Mouse (Mus musculus) forebrain, embryonic 13.5 days (tissue): Measurements from ENCODE around the gene Ttl. TPM values are rescaled to one million over a fixed set of nuclear protein-coding genes. Genes with fewer than 3 reads are reported as not detected.
A peak's percentile ranks its signal among the peaks of the same experiment; 100 is the strongest.

Experiments
- ATAC-seq: fragments of 200-750 bp; cut with Nextera tagmentation; 2 replicates; pipeline ENCODE4 v1.8.0; 2017
- H3K27ac ChIP-seq: fragments of 300-500 bp; sonication (generic); 2 replicates; pipeline ENCODE4 v1.5.1; 2015; ENCODE audit warnings: inconsistent platforms, mild to moderate bottlenecking, moderate library complexity
- H3K27me3 ChIP-seq: fragments of 300-500 bp; sonication (generic); 2 replicates; pipeline ENCODE4 v1.6.1; 2015; ENCODE audit warnings: mild to moderate bottlenecking, inconsistent platforms
- H3K36me3 ChIP-seq: fragments of 300-500 bp; sonication (generic); 2 replicates; pipeline ENCODE4 v1.6.1; 2015; ENCODE audit warnings: mild to moderate bottlenecking, inconsistent platforms; ENCODE audit not compliant: poor library complexity, severe bottlenecking
- H3K4me1 ChIP-seq: fragments of 300-500 bp; sonication (generic); 2 replicates; pipeline ENCODE4 v1.6.1; 2015; ENCODE audit warnings: inconsistent platforms
- H3K4me2 ChIP-seq: fragments of 300-500 bp; sonication (generic); 2 replicates; pipeline ENCODE4 v1.6.1; 2015; ENCODE audit warnings: inconsistent platforms, mild to moderate bottlenecking, moderate library complexity
- H3K4me3 ChIP-seq: fragments of 300-500 bp; sonication (generic); 2 replicates; pipeline ENCODE4 v1.5.1; 2015; ENCODE audit warnings: mild to moderate bottlenecking, inconsistent platforms
- H3K9ac ChIP-seq: fragments of 300-500 bp; sonication (generic); 2 replicates; pipeline ENCODE4 v1.6.1; 2015; ENCODE audit warnings: mild to moderate bottlenecking, inconsistent platforms
- H3K9me3 ChIP-seq: fragments of 300-500 bp; sonication (generic); replicated peaks from 2 replicates; pipeline ENCODE4 v1.6.1; 2016; ENCODE audit warnings: inconsistent platforms
- WGBS: fragments of 180-500 bp; shearing (Covaris S2); methylation state at CpG from one replicate; pipeline ENCODE4 v1.1.7; 2015; 5-methylcytosine and 5-hydroxymethylcytosine counted together
- polyA plus RNA-seq: library from polyadenylated mRNA; unstranded; fragments of >200 nt; fragmentation: Nextera tagmentation; extraction: Ambion mirVana; gene quantifications from 2 replicates; pipeline ENCODE4 v1.2.1, GENCODE M21; 2015

Ttl gene
- polyA plus RNA-seq, result 21.9 and 23.4 TPM in 2 replicates

- H3K9ac ChIP-seq, result peak within 1 kb of the TSS; percentile 88
- peak; percentile 97 for ATAC-seq
- H3K4me2 ChIP-seq, result peak within 1 kb of the TSS; percentile 72
- H3K36me3 ChIP-seq, result peaks cover 8% of the 10 kb centered on the region; the same call in 1 of the 2 replicates
- H3K27me3 ChIP-seq, result no peaks in the 10 kb centered on the region
- 1% methylated on average over 61 of the region's 62 CpGs for WGBS
- no peaks in the 10 kb centered on the region for H3K9me3 ChIP-seq
- peaks cover 35% of the 10 kb centered on the region for H3K4me1 ChIP-seq
- peak within 1 kb of the TSS; percentile 27 for H3K27ac ChIP-seq
- H3K4me3 ChIP-seq, result peak within 1 kb of the TSS; percentile 90
Measured at GRCm38 (mm10) chr2:129065437-129066282, at the start of gene Ttl. Ttl (plus strand) TSS chr2:129065942.

GRCm38 (mm10) chr2:129020106-129020505, 45.6 kb upstream of the Ttl start:
- H3K27ac ChIP-seq, result no peak overlapping the region
- H3K9me3 ChIP-seq, result no peaks in the 10 kb centered on the region
- H3K4me2 ChIP-seq, result no peak overlapping the region
- no peak overlapping the region for H3K4me3 ChIP-seq
- ATAC-seq, result no peak
- no peaks in the 10 kb centered on the region for H3K4me1 ChIP-seq
- no peak overlapping the region for H3K9ac ChIP-seq
- H3K36me3 ChIP-seq, result peaks cover 13% of the 10 kb centered on the region
- WGBS, result 95% methylated on average over 2 of the region's 2 CpGs
- no peaks in the 10 kb centered on the region for H3K27me3 ChIP-seq

DNA sequence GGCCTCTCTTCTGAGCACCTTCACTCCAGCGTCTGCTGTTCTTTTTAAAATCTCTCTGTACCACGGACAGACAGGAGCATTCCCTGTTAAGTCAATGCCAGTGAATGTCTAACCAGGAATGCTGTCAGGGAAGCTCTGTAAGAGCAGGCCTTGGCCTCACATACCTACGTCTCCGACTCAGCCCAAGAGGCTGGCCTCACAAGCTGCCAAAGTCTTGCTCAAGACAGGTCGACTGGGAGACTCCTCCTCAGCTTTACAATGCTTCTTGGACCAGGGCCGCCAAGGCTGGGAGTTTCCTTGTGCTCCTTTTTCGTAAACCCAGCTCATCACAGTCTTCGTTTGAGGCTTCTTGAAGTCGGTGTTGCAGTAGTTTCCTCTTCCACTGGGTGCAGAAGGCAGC, 40.9 kb upstream of the Ttl start:
- H3K27me3 ChIP-seq, result no peaks in the 10 kb centered on the region
- no peaks in the 10 kb centered on the region for H3K4me1 ChIP-seq
- H3K27ac ChIP-seq, result no peak overlapping the region
- H3K36me3 ChIP-seq, result no peaks in the 10 kb centered on the region
- H3K4me3 ChIP-seq, result no peak overlapping the region
- no peak overlapping the region for H3K9ac ChIP-seq
- H3K4me2 ChIP-seq, result no peak overlapping the region
- 79% methylated on average over 9 of the region's 9 CpGs for WGBS
- no peaks in the 10 kb centered on the region for H3K9me3 ChIP-seq
- ATAC-seq, result no peak

DNA sequence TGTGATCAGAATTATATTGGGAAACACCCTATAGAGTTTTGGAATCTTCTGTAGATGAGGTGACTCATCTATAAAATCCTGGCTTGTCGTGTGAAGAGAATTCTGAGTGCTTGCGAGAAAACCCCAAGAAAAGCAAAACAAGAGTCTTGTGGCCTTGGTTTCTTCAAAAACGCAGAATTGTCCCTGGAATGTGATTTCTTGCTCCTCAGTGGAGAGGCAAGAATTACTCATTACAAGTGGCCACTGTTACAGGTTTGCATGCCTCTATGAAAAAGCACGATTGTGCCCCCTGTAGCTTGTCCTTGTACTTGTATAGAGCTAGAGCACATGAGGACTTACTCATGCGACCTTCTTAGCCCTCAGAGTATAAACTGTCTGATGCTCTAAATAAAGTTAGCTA, 30.4 kb upstream of the Ttl start:
- Histone ChIP-seq H3K9ac (no peak overlapping the region), H3K36me3 (no peaks in the 10 kb centered on the region), H3K27ac (no peak overlapping the region), H3K9me3 (no peaks in the 10 kb centered on the region), H3K4me3 (no peak overlapping the region), H3K27me3 (peaks cover 35% of the 10 kb centered on the region), H3K4me1 (peaks cover 13% of the 10 kb centered on the region), H3K4me2 (no peak overlapping the region)
- 85% methylated on average over 5 of the region's 5 CpGs for WGBS
- no peak for ATAC-seq

GRCm38 (mm10) chr2:129038426-129038936, 27.3 kb upstream of the Ttl start:
- Histone ChIP-seq H3K9ac (peak overlapping the region; percentile 68), H3K27ac (no peak overlapping the region), H3K4me2 (peak overlapping the region; percentile 80), H3K36me3 (no peaks in the 10 kb centered on the region), H3K4me3 (peak overlapping the region; percentile 46), H3K27me3 (peaks cover 38% of the 10 kb centered on the region), H3K4me1 (peaks cover 13% of the 10 kb centered on the region), H3K9me3 (no peaks in the 10 kb centered on the region)
- WGBS, result 34% methylated on average over 15 of the region's 15 CpGs
- no peak for ATAC-seq

DNA sequence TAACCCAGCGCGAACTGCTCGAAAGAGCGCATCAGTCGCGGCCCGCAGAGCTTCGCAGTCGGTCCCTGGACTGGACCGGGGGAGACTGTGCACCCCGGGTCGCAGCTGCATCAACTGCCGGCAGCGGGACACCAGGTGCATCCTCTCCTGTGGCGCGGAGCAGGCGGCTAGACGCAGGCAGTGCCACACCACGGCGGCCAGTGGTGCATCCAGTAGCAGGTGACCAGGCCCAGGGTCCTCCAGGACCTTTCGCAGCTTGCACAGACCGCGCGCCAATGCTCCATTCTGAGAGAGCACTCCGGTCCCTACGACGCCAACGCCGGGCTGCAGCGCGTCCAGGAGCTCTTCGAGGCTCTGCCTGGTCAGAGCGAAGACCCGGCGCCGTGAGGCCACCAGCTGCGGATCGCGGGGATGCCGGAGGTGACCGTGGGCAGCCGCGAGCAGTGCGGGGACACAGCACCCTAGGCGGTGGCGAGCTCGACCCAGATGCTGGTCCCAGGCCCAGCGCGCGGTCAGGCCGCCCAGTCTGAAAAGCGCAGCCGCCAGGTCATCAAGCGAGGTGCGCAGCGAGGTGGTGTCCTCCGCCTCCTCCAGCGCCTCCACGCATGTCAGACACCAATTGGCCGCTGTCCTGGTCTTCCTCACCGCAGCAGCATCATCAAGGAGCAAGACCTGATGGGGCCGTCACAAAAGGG, 26.7 kb upstream of the Ttl start:
- Histone ChIP-seq H3K27me3 (peaks cover 38% of the 10 kb centered on the region), H3K27ac (no peak overlapping the region), H3K36me3 (no peaks in the 10 kb centered on the region), H3K9me3 (no peaks in the 10 kb centered on the region), H3K9ac (peak overlapping the region; percentile 68), H3K4me3 (peak overlapping the region; percentile 46), H3K4me2 (peak overlapping the region; percentile 80), H3K4me1 (peaks cover 13% of the 10 kb centered on the region)
- WGBS, result 1% methylated on average over 62 of the region's 62 CpGs
- ATAC-seq, result peak; percentile 58

GRCm38 (mm10) chr2:129040567-129040966, 25.2 kb upstream of the Ttl start:
- H3K4me2 ChIP-seq, result no peak overlapping the region
- WGBS, result 51% methylated on average over 6 of the region's 6 CpGs
- no peak overlapping the region for H3K27ac ChIP-seq
- ATAC-seq, result no peak
- H3K4me3 ChIP-seq, result no peak overlapping the region
- H3K36me3 ChIP-seq, result no peaks in the 10 kb centered on the region
- peaks cover 13% of the 10 kb centered on the region for H3K4me1 ChIP-seq
- H3K9ac ChIP-seq, result no peak overlapping the region
- H3K27me3 ChIP-seq, result peaks cover 38% of the 10 kb centered on the region
- no peaks in the 10 kb centered on the region for H3K9me3 ChIP-seq

DNA sequence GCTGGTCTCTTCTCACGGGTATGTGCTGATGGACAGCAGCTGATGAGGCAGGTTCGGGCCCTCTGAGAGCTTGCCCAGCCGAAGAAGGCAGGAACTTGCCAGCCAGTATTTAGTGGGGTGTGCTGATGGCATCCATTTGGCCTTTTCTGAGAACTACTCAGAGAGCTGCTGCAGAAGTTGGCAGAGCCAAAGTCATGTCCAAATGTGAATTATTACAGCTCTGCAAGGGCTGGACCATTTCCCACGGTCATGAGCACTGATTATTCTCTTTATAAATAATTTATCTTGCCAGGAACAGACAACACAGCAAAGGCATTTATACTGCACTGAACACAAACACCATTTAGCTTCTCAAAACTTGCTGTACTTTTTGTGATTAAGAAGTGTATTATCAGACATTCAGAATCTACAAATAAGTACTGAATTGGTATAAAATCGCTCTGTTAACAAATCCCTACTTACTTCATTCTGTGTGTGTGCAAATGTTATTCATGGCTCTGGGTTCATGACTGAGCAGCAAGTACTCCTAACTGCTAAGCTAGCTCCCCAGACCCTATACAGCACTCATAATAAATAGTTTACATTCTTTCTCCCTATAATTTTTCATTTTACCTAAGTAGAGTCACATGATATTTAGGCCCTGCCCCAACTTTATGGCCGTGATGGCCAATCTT, 19.4 kb upstream of the Ttl start:
- H3K4me2 ChIP-seq, result no peak overlapping the region
- H3K4me3 ChIP-seq, result no peak overlapping the region
- no peak overlapping the region for H3K27ac ChIP-seq
- H3K9me3 ChIP-seq, result no peaks in the 10 kb centered on the region
- no peaks in the 10 kb centered on the region for H3K36me3 ChIP-seq
- H3K9ac ChIP-seq, result no peak overlapping the region
- ATAC-seq, result no peak
- no peaks in the 10 kb centered on the region for H3K27me3 ChIP-seq
- no peaks in the 10 kb centered on the region for H3K4me1 ChIP-seq
- WGBS, result 81% methylated on average over 6 of the region's 6 CpGs

GRCm38 (mm10) chr2:129046846-129047196, 18.9 kb upstream of the Ttl start:
- Histone ChIP-seq H3K4me2 (no peak overlapping the region), H3K4me3 (no peak overlapping the region), H3K9me3 (no peaks in the 10 kb centered on the region), H3K9ac (no peak overlapping the region), H3K27me3 (no peaks in the 10 kb centered on the region), H3K27ac (no peak overlapping the region), H3K4me1 (no peaks in the 10 kb centered on the region), H3K36me3 (no peaks in the 10 kb centered on the region)
- WGBS, result 88% methylated on average over 4 of the region's 4 CpGs
- ATAC-seq, result no peak

- H3K4me1 ChIP-seq, result no peaks in the 10 kb centered on the region
- no peaks in the 10 kb centered on the region for H3K36me3 ChIP-seq
- no peak within 1 kb of the TSS for H3K4me2 ChIP-seq
- H3K4me3 ChIP-seq, result no peak within 1 kb of the TSS
- no peak within 1 kb of the TSS for H3K9ac ChIP-seq
- ATAC-seq, result no peak
- no peaks in the 10 kb centered on the region for H3K27me3 ChIP-seq
- H3K9me3 ChIP-seq, result no peaks in the 10 kb centered on the region
- 82% methylated on average over 8 of the region's 8 CpGs for WGBS
- no peak within 1 kb of the TSS for H3K27ac ChIP-seq
Measured at GRCm38 (mm10) chr2:129047811-129048210, 17.9 kb upstream of the Ttl start, which contains the start of gene Vinac1. Vinac1 (minus strand) TSS chr2:129048172.

DNA sequence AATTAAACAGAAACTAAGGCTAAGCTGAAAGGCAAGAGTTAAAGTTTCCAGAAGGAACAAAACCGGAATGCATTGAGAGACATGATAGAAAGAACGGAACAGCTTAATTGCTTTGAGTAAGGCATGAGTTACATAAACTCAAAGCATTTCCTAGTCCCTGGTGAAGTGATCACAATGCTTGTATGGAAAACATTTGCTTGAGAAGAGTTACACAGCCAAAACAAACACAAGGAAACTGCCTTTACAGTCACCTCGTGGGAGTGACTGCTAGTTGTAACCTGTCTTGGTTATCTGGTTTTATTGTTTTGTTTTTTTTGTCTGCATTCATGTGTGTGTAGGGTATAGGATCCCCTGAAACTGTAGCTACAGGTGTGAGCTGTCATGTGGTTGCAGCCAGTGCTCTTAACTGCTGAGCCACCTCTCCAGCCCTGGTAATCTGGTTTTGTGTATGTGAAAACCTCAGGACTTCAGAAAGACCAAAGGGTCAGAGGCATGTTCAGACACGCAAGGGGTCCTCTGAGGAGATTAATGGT, 13.2 kb upstream of the Ttl start:
- H3K27ac ChIP-seq, result no peak overlapping the region
- WGBS, result 76% methylated on average over 4 of the region's 4 CpGs
- no peak overlapping the region for H3K9ac ChIP-seq
- H3K4me2 ChIP-seq, result no peak overlapping the region
- H3K9me3 ChIP-seq, result no peaks in the 10 kb centered on the region
- ATAC-seq, result no peak
- H3K27me3 ChIP-seq, result no peaks in the 10 kb centered on the region
- H3K36me3 ChIP-seq, result no peaks in the 10 kb centered on the region
- no peak overlapping the region for H3K4me3 ChIP-seq
- no peaks in the 10 kb centered on the region for H3K4me1 ChIP-seq

- H3K4me1 ChIP-seq, result no peaks in the 10 kb centered on the region
- no peak for ATAC-seq
- 91% methylated on average over 6 of the region's 6 CpGs for WGBS
- no peak overlapping the region for H3K4me2 ChIP-seq
- no peaks in the 10 kb centered on the region for H3K27me3 ChIP-seq
- H3K9me3 ChIP-seq, result 0 out of 2 replicates have a peak, but pooled peaks cover 3% of the 10 kb centered on the region
- no peak overlapping the region for H3K4me3 ChIP-seq
- H3K27ac ChIP-seq, result no peak overlapping the region
- no peak overlapping the region for H3K9ac ChIP-seq
- no peaks in the 10 kb centered on the region for H3K36me3 ChIP-seq
Measured at GRCm38 (mm10) chr2:129055741-129056140, 10.0 kb upstream of the Ttl start.
